Mouse (Mus musculus) intestine, embryonic 14.5 days (tissue): ENCODE results near the gene Cacnb2. TPM values are rescaled to one million over a fixed set of nuclear protein-coding genes. Genes with fewer than 3 reads are reported as not detected.

ENCODE experiments used
- ATAC-seq: fragments of 200-750 bp; cut with Nextera tagmentation; replicated peaks from 2 replicates; pipeline ENCODE4 v1.8.0; 2017; ENCODE audit warnings: low read depth, moderate number of reproducible peaks, moderate TSS enrichment, moderate library complexity; ENCODE audit not compliant: low FRiP score, low TSS enrichment
- DNase-seq: peaks from one replicate; pipeline ENCODE4 v3.0.0-alpha.2; 2018; ENCODE audit warnings: low spot score
- H3K27ac ChIP-seq: fragments of 300-500 bp; sonication (generic); 2 replicates; pipeline ENCODE4 v1.5.1; 2014; ENCODE audit warnings: low read depth, mild to moderate bottlenecking, control low read depth
- H3K27me3 ChIP-seq: fragments of 300-500 bp; sonication (generic); replicated peaks from 2 replicates; pipeline ENCODE4 v1.6.1; 2014; ENCODE audit warnings: low read length, control low read depth; ENCODE audit not compliant: control insufficient read depth, insufficient read depth
- H3K36me3 ChIP-seq: fragments of 300-500 bp; sonication (generic); 2 replicates; pipeline ENCODE4 v1.6.1; 2014; ENCODE audit warnings: low read length, control low read depth; ENCODE audit not compliant: control insufficient read depth, insufficient read depth
- H3K4me1 ChIP-seq: fragments of 300-500 bp; sonication (generic); replicated peaks from 2 replicates; pipeline ENCODE4 v1.6.1; 2014; ENCODE audit warnings: low read length, control low read depth, mixed read lengths; ENCODE audit not compliant: control insufficient read depth, insufficient read depth
- H3K4me2 ChIP-seq: fragments of 300-500 bp; sonication (generic); 2 replicates; pipeline ENCODE4 v1.6.1; 2014; ENCODE audit warnings: low read length
- H3K4me3 ChIP-seq: fragments of 300-500 bp; sonication (generic); 2 replicates; pipeline ENCODE4 v1.5.1; 2014; ENCODE audit warnings: low read depth, low read length, control low read depth, mixed read lengths
- H3K9ac ChIP-seq: fragments of 300-500 bp; sonication (generic); 2 replicates; pipeline ENCODE4 v1.6.1; 2014; ENCODE audit warnings: mild to moderate bottlenecking, low read length
- H3K9me3 ChIP-seq: fragments of 300-500 bp; sonication (generic); 2 replicates; pipeline ENCODE4 v1.6.1; 2016; ENCODE audit warnings: low read length, control low read depth; ENCODE audit not compliant: control insufficient read depth
- WGBS: fragments of 180-500 bp; shearing (Covaris S2); extraction: QIAGEN DNeasy Blood & Tissue Kit; methylation state at CpG from one replicate; pipeline ENCODE4 v1.1.7; 2014; 5-methylcytosine and 5-hydroxymethylcytosine counted together
- polyA plus RNA-seq: library from polyadenylated mRNA; unstranded; fragments of >200 nt; fragmentation: Nextera tagmentation; extraction: Ambion mirVana; gene quantifications from 2 replicates; pipeline ENCODE4 v1.2.1, GENCODE M21; 2014

The Cacnb2 gene
- polyA plus RNA-seq, 1 experiment from 2014 or later: 2.9 TPM

GRCm38 (mm10) chr2:14846727-14847126 is 243.8 kb downstream of the Cacnb2 start:
- no peaks in the 10 kb centered on the region for H3K4me1 ChIP-seq
- 82% methylated on average over 1 of the region's 1 CpGs for WGBS

GRCm38 (mm10) chr2:14847188-14847587 is 244.3 kb downstream of the Cacnb2 start:
- H3K36me3 ChIP-seq: no peaks in the 10 kb centered on the region
- H3K27ac ChIP-seq: no peak overlapping the region
- H3K9ac ChIP-seq: no peak overlapping the region
- no peaks in the 10 kb centered on the region for H3K9me3 ChIP-seq
- ATAC-seq: no peak
- H3K27me3 ChIP-seq: no peaks in the 10 kb centered on the region
- no peak overlapping the region for H3K4me2 ChIP-seq
- no peak for DNase-seq
- H3K4me1 ChIP-seq: no peaks in the 10 kb centered on the region
- H3K4me3 ChIP-seq: no peak overlapping the region
- WGBS: 93% methylated on average over 1 of the region's 1 CpGs

More at GRCm38 (mm10) chr2:14846727-14847126, 243.8 kb downstream of the Cacnb2 start:
- no peak for DNase-seq
- H3K9ac ChIP-seq: no peak overlapping the region
- ATAC-seq: no peak
- no peak overlapping the region for H3K4me3 ChIP-seq
- H3K9me3 ChIP-seq: no peaks in the 10 kb centered on the region
- no peaks in the 10 kb centered on the region for H3K36me3 ChIP-seq
- H3K27ac ChIP-seq: no peak overlapping the region
- no peaks in the 10 kb centered on the region for H3K27me3 ChIP-seq
- no peak overlapping the region for H3K4me2 ChIP-seq

- H3K9me3 ChIP-seq: no peaks in the 10 kb centered on the region
- no peak overlapping the region for H3K27ac ChIP-seq
- 89% methylated on average over 1 of the region's 1 CpGs for WGBS
- ATAC-seq (no peak), DNase-seq (no peak)
- no peak overlapping the region for H3K9ac ChIP-seq
- no peak overlapping the region for H3K4me3 ChIP-seq
- no peak overlapping the region for H3K4me2 ChIP-seq
- no peaks in the 10 kb centered on the region for H3K36me3 ChIP-seq
- H3K27me3 ChIP-seq: no peaks in the 10 kb centered on the region
- H3K4me1 ChIP-seq: no peaks in the 10 kb centered on the region
These were observed 247.9 kb downstream of the Cacnb2 start for GRCm38 (mm10) chr2:14850831-14851230.

GRCm38 (mm10) chr2:14851383-14851782 is 248.5 kb downstream of the Cacnb2 start:
- Histone ChIP-seq H3K4me1 (no peaks in the 10 kb centered on the region), H3K27me3 (no peaks in the 10 kb centered on the region), H3K36me3 (no peaks in the 10 kb centered on the region), H3K4me3 (no peak overlapping the region), H3K9me3 (no peaks in the 10 kb centered on the region), H3K9ac (no peak overlapping the region), H3K27ac (no peak overlapping the region), H3K4me2 (no peak overlapping the region)
- 97% methylated on average over 1 of the region's 1 CpGs for WGBS
- ATAC-seq: no peak
- no peak for DNase-seq

GRCm38 (mm10) chr2:14854054-14854453 is 251.2 kb downstream of the Cacnb2 start:
- no peaks in the 10 kb centered on the region for H3K27me3 ChIP-seq
- H3K9me3 ChIP-seq: no peaks in the 10 kb centered on the region
- no peak overlapping the region for H3K9ac ChIP-seq
- DNase-seq (no peak), ATAC-seq (no peak)
- WGBS: 91% methylated on average over 2 of the region's 2 CpGs
- no peaks in the 10 kb centered on the region for H3K4me1 ChIP-seq
- H3K36me3 ChIP-seq: no peaks in the 10 kb centered on the region
- no peak overlapping the region for H3K4me2 ChIP-seq
- H3K4me3 ChIP-seq: no peak overlapping the region
- no peak overlapping the region for H3K27ac ChIP-seq

GRCm38 (mm10) chr2:14858301-14858700 is 255.4 kb downstream of the Cacnb2 start:
- no peak for DNase-seq
- WGBS: 91% methylated on average over 1 of the region's 1 CpGs
- Histone ChIP-seq H3K4me3 (no peak overlapping the region), H3K9me3 (no peaks in the 10 kb centered on the region), H3K27ac (no peak overlapping the region), H3K36me3 (no peaks in the 10 kb centered on the region), H3K9ac (no peak overlapping the region), H3K27me3 (no peaks in the 10 kb centered on the region), H3K4me2 (no peak overlapping the region), H3K4me1 (no peaks in the 10 kb centered on the region)
- ATAC-seq: no peak

GRCm38 (mm10) chr2:14860350-14860749 is 257.5 kb downstream of the Cacnb2 start:
- Histone ChIP-seq H3K27ac (no peak overlapping the region), H3K9me3 (no peaks in the 10 kb centered on the region), H3K9ac (no peak overlapping the region), H3K4me1 (no peaks in the 10 kb centered on the region), H3K4me2 (no peak overlapping the region), H3K4me3 (no peak overlapping the region), H3K27me3 (no peaks in the 10 kb centered on the region), H3K36me3 (no peaks in the 10 kb centered on the region)
- no peak for DNase-seq
- ATAC-seq: no peak
- WGBS: 80% methylated on average over 3 of the region's 3 CpGs

GRCm38 (mm10) chr2:14861613-14862012 is 258.7 kb downstream of the Cacnb2 start:
- no peak overlapping the region for H3K4me2 ChIP-seq
- 36% methylated on average over 2 of the region's 2 CpGs for WGBS
- no peak overlapping the region for H3K9ac ChIP-seq
- H3K9me3 ChIP-seq: no peaks in the 10 kb centered on the region
- H3K27me3 ChIP-seq: no peaks in the 10 kb centered on the region
- no peak for ATAC-seq
- no peaks in the 10 kb centered on the region for H3K36me3 ChIP-seq
- no peak for DNase-seq
- H3K4me3 ChIP-seq: no peak overlapping the region
- no peaks in the 10 kb centered on the region for H3K4me1 ChIP-seq
- no peak overlapping the region for H3K27ac ChIP-seq

GRCm38 (mm10) chr2:14862981-14863380 is 260.1 kb downstream of the Cacnb2 start:
- Histone ChIP-seq H3K4me3 (no peak overlapping the region), H3K9me3 (no peaks in the 10 kb centered on the region), H3K4me2 (no peak overlapping the region), H3K36me3 (no peaks in the 10 kb centered on the region), H3K27me3 (no peaks in the 10 kb centered on the region), H3K4me1 (no peaks in the 10 kb centered on the region), H3K27ac (no peak overlapping the region), H3K9ac (no peak overlapping the region)
- 41% methylated on average over 1 of the region's 1 CpGs for WGBS
- ATAC-seq: no peak
- no peak for DNase-seq
